Mouse (Mus musculus) heart, embryonic 11.5 days (tissue): ENCODE results near the gene Timm22. TPM values are rescaled to one million over a fixed set of nuclear protein-coding genes. Genes with fewer than 3 reads are reported as not detected.

Source experiments
- ATAC-seq: fragments of 200-750 bp; cut with Nextera tagmentation; replicated peaks from 2 replicates; pipeline ENCODE4 v1.8.0; 2017; ENCODE audit warnings: moderate library complexity; ENCODE audit not compliant: insufficient number of reproducible peaks, low FRiP score, low TSS enrichment
- H3K27ac ChIP-seq: fragments of 300-500 bp; sonication (generic); 2 replicates; pipeline ENCODE4 v1.5.1; 2014; ENCODE audit warnings: mild to moderate bottlenecking, low read depth, low read length
- H3K27me3 ChIP-seq: fragments of 300-500 bp; sonication (generic); 2 replicates; pipeline ENCODE4 v1.6.1; 2014; ENCODE audit warnings: mild to moderate bottlenecking, low read length, mixed read lengths; ENCODE audit not compliant: control insufficient read depth, insufficient read depth
- H3K36me3 ChIP-seq: fragments of 300-500 bp; sonication (generic); 2 replicates; pipeline ENCODE4 v1.6.1; 2014; ENCODE audit warnings: mild to moderate bottlenecking, low read length, moderate library complexity, mixed read lengths; ENCODE audit not compliant: control insufficient read depth, insufficient read depth
- H3K4me1 ChIP-seq: fragments of 300-500 bp; sonication (generic); 2 replicates; pipeline ENCODE4 v1.6.1; 2014; ENCODE audit warnings: low read length; ENCODE audit not compliant: control insufficient read depth, insufficient read depth
- H3K4me2 ChIP-seq: fragments of 300-500 bp; sonication (generic); 2 replicates; pipeline ENCODE4 v1.6.1; 2014; ENCODE audit warnings: mild to moderate bottlenecking, moderate library complexity
- H3K4me3 ChIP-seq: fragments of 300-500 bp; sonication (generic); 2 replicates; pipeline ENCODE4 v1.5.1; 2014; ENCODE audit warnings: low read depth, low read length
- H3K9ac ChIP-seq: fragments of 300-500 bp; sonication (generic); 2 replicates; pipeline ENCODE4 v1.6.1; 2014; ENCODE audit warnings: mild to moderate bottlenecking, low read depth, low read length, moderate library complexity
- H3K9me3 ChIP-seq: fragments of 300-500 bp; sonication (generic); replicated peaks from 2 replicates; pipeline ENCODE4 v1.6.1; 2016; ENCODE audit warnings: low read length; ENCODE audit not compliant: control insufficient read depth
- WGBS: fragments of 180-500 bp; shearing (Covaris S2); extraction: QIAGEN DNeasy Blood & Tissue Kit; methylation state at CpG from one replicate; pipeline ENCODE4 v1.1.7; 2014; ENCODE audit not compliant: insufficient replicate concordance; 5-methylcytosine and 5-hydroxymethylcytosine counted together
- polyA plus RNA-seq: library from polyadenylated mRNA; unstranded; fragments of >200 nt; fragmentation: Nextera tagmentation; extraction: Ambion mirVana; gene quantifications from 2 replicates; pipeline ENCODE4 v1.2.1, GENCODE M21; 2014

The Timm22 gene
- polyA plus RNA-seq, 1 experiment from 2014 or later: 110 TPM

GRCm38 (mm10) chr11:76429556-76429955, 22.8 kb downstream of the Timm22 start:
- Histone ChIP-seq H3K4me3 (no peak overlapping the region), H3K9ac (0 out of 2 replicates have a peak overlapping the region, but pooled peaks have one; percentile 17), H3K36me3 (no peaks in the 10 kb centered on the region), H3K4me1 (peaks cover 54% of the 10 kb centered on the region), H3K27ac (peak overlapping the region; percentile 85), H3K27me3 (no peaks in the 10 kb centered on the region), H3K9me3 (no peaks in the 10 kb centered on the region), H3K4me2 (no peak overlapping the region)
- ATAC-seq: no peak
- 45% methylated on average over 7 of the region's 7 CpGs for WGBS

- peak overlapping the region; percentile 59 for H3K9ac ChIP-seq
- H3K9me3 ChIP-seq: no peaks in the 10 kb centered on the region
- H3K36me3 ChIP-seq: no peaks in the 10 kb centered on the region
- no peaks in the 10 kb centered on the region for H3K27me3 ChIP-seq
- WGBS: 63% methylated on average over 6 of the region's 6 CpGs
- no peak overlapping the region for H3K4me3 ChIP-seq
- H3K27ac ChIP-seq: peak overlapping the region; percentile 85
- H3K4me2 ChIP-seq: no peak overlapping the region
- ATAC-seq: no peak
- peaks cover 56% of the 10 kb centered on the region for H3K4me1 ChIP-seq
These were observed 23.3 kb downstream of the Timm22 start for GRCm38 (mm10) chr11:76429966-76430631.

DNA sequence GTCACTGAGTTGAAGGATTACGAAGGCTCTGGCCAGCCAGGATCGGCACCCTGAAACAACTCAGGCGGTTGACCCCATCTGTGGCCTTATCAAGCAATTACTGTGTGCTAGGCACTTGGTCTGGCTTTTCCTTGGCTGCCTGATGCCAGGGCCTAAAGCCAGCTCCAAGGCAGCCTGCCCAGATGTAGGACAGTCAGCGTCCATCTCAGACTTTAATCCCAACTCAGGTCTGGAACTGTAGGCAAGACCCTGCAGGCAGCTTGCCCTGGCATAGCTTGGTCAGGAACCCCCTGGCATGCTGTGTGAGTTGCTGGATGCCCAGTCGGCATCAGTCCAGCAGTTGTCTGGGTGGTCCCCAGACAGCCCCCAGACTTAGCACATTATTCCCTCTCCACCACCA, 29.3 kb downstream of the Timm22 start:
- peaks cover 68% of the 10 kb centered on the region for H3K4me1 ChIP-seq

DNA sequence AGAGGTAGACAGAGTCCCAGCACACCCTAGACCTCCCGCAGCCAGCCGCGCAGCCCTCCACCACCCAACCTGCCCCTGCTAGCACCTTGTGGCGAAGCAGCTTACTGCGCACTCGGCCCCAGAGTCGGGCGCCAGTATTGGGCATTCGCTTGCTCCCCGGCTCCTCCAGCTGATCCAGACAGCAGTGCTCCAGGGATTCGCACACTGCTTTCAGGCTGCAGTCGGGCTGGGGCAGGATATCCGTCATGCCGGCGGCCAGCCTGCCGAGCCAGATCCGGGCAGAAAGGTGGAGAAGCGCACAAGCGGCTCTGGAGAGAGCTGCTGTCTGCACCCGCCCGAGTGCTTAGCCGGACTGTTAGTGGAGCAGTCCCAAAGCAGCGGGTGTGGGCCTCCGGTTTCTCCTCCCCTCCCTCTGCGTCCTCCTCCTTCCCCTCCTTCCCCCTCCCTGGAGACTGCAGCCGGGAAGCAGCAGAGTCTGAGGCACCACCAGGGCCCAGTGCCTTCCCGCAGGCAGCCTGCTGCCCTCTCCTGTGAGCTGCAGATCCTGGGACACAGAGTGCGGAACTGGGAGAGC, 30.2 kb downstream of the Timm22 start:
- H3K4me2 ChIP-seq: peak overlapping the region; percentile 81
- H3K9me3 ChIP-seq: no peaks in the 10 kb centered on the region
- ATAC-seq: peak; percentile 57
- no peaks in the 10 kb centered on the region for H3K27me3 ChIP-seq
- H3K4me3 ChIP-seq: peak overlapping the region; percentile 46
- peaks cover 65% of the 10 kb centered on the region for H3K4me1 ChIP-seq
- H3K36me3 ChIP-seq: peaks cover 4% of the 10 kb centered on the region; the same call in 1 of the 2 replicates
- H3K27ac ChIP-seq: peak overlapping the region; percentile 83
- 3% methylated on average over 28 of the region's 28 CpGs for WGBS
- H3K9ac ChIP-seq: peak overlapping the region; percentile 73

More for the DNA sequence above, 29.3 kb downstream of the Timm22 start:
- H3K4me3 ChIP-seq: peak overlapping the region; percentile 46; the same call in 1 of the 2 replicates
- H3K9me3 ChIP-seq: no peaks in the 10 kb centered on the region
- H3K9ac ChIP-seq: peak overlapping the region; percentile 46; the same call in 1 of the 2 replicates
- WGBS: 67% methylated on average over 5 of the region's 5 CpGs
- no peaks in the 10 kb centered on the region for H3K27me3 ChIP-seq
- ATAC-seq: no peak
- peak overlapping the region; percentile 81 for H3K4me2 ChIP-seq
- no peak overlapping the region for H3K27ac ChIP-seq
- H3K36me3 ChIP-seq: peaks cover 4% of the 10 kb centered on the region; the same call in 1 of the 2 replicates

- Histone ChIP-seq H3K4me1 (peaks cover 60% of the 10 kb centered on the region), H3K27ac (no peak overlapping the region), H3K4me3 (no peak overlapping the region), H3K9ac (no peak overlapping the region), H3K4me2 (no peak overlapping the region), H3K27me3 (no peaks in the 10 kb centered on the region), H3K9me3 (no peaks in the 10 kb centered on the region), H3K36me3 (peaks cover 6% of the 10 kb centered on the region; the same call in 1 of the 2 replicates)
- no peak for ATAC-seq
- WGBS: 19% methylated on average over 3 of the region's 3 CpGs
These were observed 32.9 kb downstream of the Timm22 start for GRCm38 (mm10) chr11:76439666-76440065.

DNA sequence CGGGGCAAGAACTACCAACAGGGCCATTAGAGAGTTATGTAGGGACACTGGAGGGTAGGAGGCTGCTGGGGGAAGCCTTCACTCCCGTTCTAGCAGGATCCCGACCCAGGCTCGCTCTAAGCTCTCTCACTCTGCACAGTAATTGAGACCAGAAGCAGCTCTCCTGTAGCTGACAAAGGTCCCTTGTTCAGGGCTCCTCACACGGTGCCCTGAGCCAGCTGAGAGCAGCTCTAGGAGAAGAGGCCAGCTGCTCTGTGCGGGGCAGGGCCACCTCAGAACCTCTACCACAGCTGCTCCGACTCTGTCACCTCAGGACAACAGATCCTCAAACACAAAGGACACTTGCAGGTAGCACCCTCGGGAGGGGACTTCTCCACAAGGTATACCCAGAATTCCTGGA, 38.7 kb downstream of the Timm22 start:
- ATAC-seq: no peak
- H3K9ac ChIP-seq: no peak overlapping the region
- no peak overlapping the region for H3K27ac ChIP-seq
- WGBS: 54% methylated on average over 8 of the region's 8 CpGs
- H3K4me2 ChIP-seq: no peak overlapping the region
- no peak overlapping the region for H3K4me3 ChIP-seq
- H3K9me3 ChIP-seq: no peaks in the 10 kb centered on the region
- H3K4me1 ChIP-seq: peaks cover 32% of the 10 kb centered on the region
- no peaks in the 10 kb centered on the region for H3K27me3 ChIP-seq
- H3K36me3 ChIP-seq: 0 out of 2 replicates have a peak, but pooled peaks cover 2% of the 10 kb centered on the region

GRCm38 (mm10) chr11:76446251-76446650, 39.5 kb downstream of the Timm22 start:
- Histone ChIP-seq H3K9me3 (no peaks in the 10 kb centered on the region), H3K36me3 (peaks cover 5% of the 10 kb centered on the region; the same call in 1 of the 2 replicates), H3K4me3 (no peak overlapping the region), H3K4me1 (peaks cover 30% of the 10 kb centered on the region), H3K9ac (no peak overlapping the region), H3K4me2 (0 out of 2 replicates have a peak overlapping the region, but pooled peaks have one; percentile 27), H3K27ac (no peak overlapping the region), H3K27me3 (no peaks in the 10 kb centered on the region)
- ATAC-seq: 0 out of 2 replicates have a peak, but pooled peaks have one; percentile 62
- 8% methylated on average over 10 of the region's 10 CpGs for WGBS

GRCm38 (mm10) chr11:76449520-76450201, 42.9 kb downstream of the Timm22 start:
- Histone ChIP-seq H3K4me1 (peaks cover 25% of the 10 kb centered on the region), H3K27ac (0 out of 2 replicates have a peak overlapping the region, but pooled peaks have one; percentile 36), H3K27me3 (no peaks in the 10 kb centered on the region), H3K4me3 (no peak overlapping the region), H3K9me3 (no peaks in the 10 kb centered on the region), H3K9ac (no peak overlapping the region), H3K36me3 (peaks cover 8% of the 10 kb centered on the region; the same call in 1 of the 2 replicates), H3K4me2 (no peak overlapping the region)
- 41% methylated on average over 15 of the region's 15 CpGs for WGBS
- no peak for ATAC-seq
